Mouse (Mus musculus): ENCODE data around the gene Abca14. TPM values are rescaled to one million over a fixed set of nuclear protein-coding genes. Genes with fewer than 3 reads are reported as not detected.

Gene Abca14
- total and polyA plus RNA-seq, 3 experiments: not detected

DNA sequence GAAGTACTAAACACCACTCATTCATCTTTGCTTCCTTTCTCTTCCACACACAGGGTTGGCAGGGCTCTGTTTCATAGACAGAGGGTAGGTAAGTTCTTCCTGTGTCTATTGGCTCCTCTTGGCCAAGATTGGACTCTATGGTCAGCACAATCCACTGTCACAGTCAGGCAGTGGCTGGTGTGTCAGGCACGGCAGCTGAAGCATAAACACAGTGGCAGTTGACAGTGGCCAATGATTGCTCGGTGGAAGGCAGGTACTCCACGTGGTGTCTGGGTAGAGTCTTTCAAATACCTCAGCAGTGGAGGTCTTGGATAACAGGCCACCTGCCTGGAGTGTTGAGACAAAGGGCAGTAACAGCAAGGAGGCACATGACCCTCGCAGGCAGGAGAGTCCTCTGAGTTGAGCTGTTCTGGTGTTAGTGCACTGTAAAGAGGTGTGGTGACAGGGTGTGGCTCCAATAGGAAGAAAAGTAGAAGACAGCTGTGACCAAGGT is 45.6 kb upstream of the Abca14 start:
- in situ Hi-C loops (cut with MboI; ENCODE audit: low pct_ligation_motif_present, low pct_unique_long_range_greater_than_20kb, low sequenced_read_pairs) (no loop called here), dilution Hi-C loops (cut with MboI; ENCODE audit: extremely low pct_ligation_motif_present, extremely low pct_unique_long_range_greater_than_20kb, low sequenced_read_pairs) (no loop called here)
- no peak for DNase-seq (ENCODE audit: extremely low read depth)
- no peak overlapping the region for H3K27ac ChIP-seq (ENCODE audit: insufficient read depth, low read depth)
- no peaks in the 10 kb centered on the region for H3K4me1 ChIP-seq (ENCODE audit: control insufficient read depth in 1 of 2, insufficient read depth in 2 of 2)
- H3K4me3 ChIP-seq (replicated peaks in 1 of 3; ENCODE audit: low read depth in 2 of 3, low read length in 2 of 3, poor library complexity in 1 of 3): no peak overlapping the region
- TF ChIP-seq HCFC1 (IDR thresholded peaks at IDR 0.05; ENCODE audit: low read depth, low read length) (no peak), ZC3H11A (IDR thresholded peaks at IDR 0.05; ENCODE audit: low read depth, low read length) (no peak), ZNF384 (IDR thresholded peaks at IDR 0.05; ENCODE audit: low read depth, low read length) (no peak), NELFE (IDR thresholded peaks at IDR 0.05; ENCODE audit: low read depth, low read length) (no peak), SMC3 (IDR thresholded peaks at IDR 0.05; ENCODE audit: low read depth, low read length) (no peak), NRF1 (IDR thresholded peaks at IDR 0.05; ENCODE audit: low read depth, low read length) (no peak), MAFK (IDR thresholded peaks at IDR 0.05; ENCODE audit: insufficient replicate concordance, low read length) (no peak), PAX5 (IDR thresholded peaks at IDR 0.05; ENCODE audit: low read length) (no peak), TBP (conservative IDR thresholded peaks at IDR 0.05; ENCODE audit: low read depth, low read length) (no peak), GABPA (IDR thresholded peaks at IDR 0.05; ENCODE audit: insufficient replicate concordance, low read depth, low read length) (no peak), BHLHE40 (IDR thresholded peaks at IDR 0.05; ENCODE audit: low read depth, low read length) (no peak), JUND (conservative IDR thresholded peaks at IDR 0.05; ENCODE audit: low read depth, low read length) (no peak), POLR2AphosphoS2 (IDR thresholded peaks at IDR 0.05; ENCODE audit: low read depth, low read length) (no peak), MAX (IDR thresholded peaks at IDR 0.05; ENCODE audit: low read length) (no peak), UBTF (IDR thresholded peaks at IDR 0.05; ENCODE audit: low read depth, low read length) (no peak), E2F4 (IDR thresholded peaks at IDR 0.05; ENCODE audit: insufficient replicate concordance, low read depth, low read length) (no peak), ETS1 (conservative IDR thresholded peaks at IDR 0.05; ENCODE audit: low read depth, low read length) (no peak)
- H3K9ac ChIP-seq (ENCODE audit: insufficient read depth, low read depth): no peak overlapping the region
- H3K36me3 ChIP-seq (replicated peaks in 1 of 2; ENCODE audit: control insufficient read depth in 1 of 2, insufficient read depth in 1 of 2, low read length in 1 of 2): no peaks in the 10 kb centered on the region
- H3K9me3 ChIP-seq (replicated peaks; ENCODE audit: low read length): peaks cover 12% of the 10 kb centered on the region
- no peaks in the 10 kb centered on the region for H3K79me2 ChIP-seq (replicated peaks; ENCODE audit: control insufficient read depth, extremely low read depth, insufficient read depth, poor library complexity, severe bottlenecking)
- H3K27me3 ChIP-seq (replicated peaks): no peaks in the 10 kb centered on the region
- no peak overlapping the region for H3K4me2 ChIP-seq (ENCODE audit: insufficient read depth, low read depth, poor library complexity, severe bottlenecking)

DNA sequence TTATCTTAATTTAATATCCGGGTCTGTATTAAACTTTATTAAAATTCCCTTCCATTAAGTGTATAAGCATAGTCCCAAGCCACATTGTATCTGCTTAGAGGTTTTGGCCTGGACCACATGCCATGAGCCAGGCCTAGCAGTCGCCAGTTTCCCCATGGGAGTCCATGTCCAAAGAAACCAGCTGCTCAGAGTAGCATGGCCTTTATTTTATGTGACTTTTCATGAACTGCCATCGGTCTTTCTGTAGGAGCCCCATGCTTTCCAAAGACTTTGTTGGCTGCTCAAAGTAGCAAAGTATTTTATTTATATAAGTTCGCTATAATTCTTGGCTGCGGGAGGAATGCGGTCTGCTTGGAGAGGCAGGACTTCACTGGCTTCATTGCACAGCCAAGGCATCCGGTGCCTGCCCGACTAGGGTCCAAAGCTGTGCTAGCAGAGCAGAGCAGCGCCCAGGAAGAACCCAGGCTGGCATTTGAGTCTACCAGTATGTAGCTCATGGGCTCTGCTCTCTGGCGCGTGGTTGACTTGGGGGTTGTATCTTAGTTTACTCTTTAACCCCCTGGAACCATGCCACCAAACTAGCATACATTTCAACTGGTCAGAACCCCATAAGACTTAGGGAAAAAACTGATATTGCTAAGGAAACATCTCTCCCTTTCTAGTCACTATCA is 40.0 kb upstream of the Abca14 start:
- dilution Hi-C loops (cut with MboI; ENCODE audit: extremely low pct_ligation_motif_present, extremely low pct_unique_long_range_greater_than_20kb, low sequenced_read_pairs): no loop called here

More for the DNA sequence above, 40.0 kb upstream of the Abca14 start:
- H3K4me3 ChIP-seq (replicated peaks in 1 of 3; ENCODE audit: low read depth in 2 of 3, low read length in 2 of 3, poor library complexity in 1 of 3): no peak overlapping the region
- TF ChIP-seq ZMIZ1 (IDR thresholded peaks at IDR 0.05; ENCODE audit: low read depth, low read length) (no peak), RCOR1 (conservative IDR thresholded peaks at IDR 0.05; ENCODE audit: low read depth, low read length) (no peak), RAD21 (IDR thresholded peaks at IDR 0.05; ENCODE audit: low read depth, low read length) (no peak), MAFK (IDR thresholded peaks at IDR 0.05; ENCODE audit: insufficient replicate concordance, low read length) (no peak), ZC3H11A (IDR thresholded peaks at IDR 0.05; ENCODE audit: low read depth, low read length) (no peak)
- in situ Hi-C loops (cut with MboI; ENCODE audit: low pct_ligation_motif_present, low pct_unique_long_range_greater_than_20kb, low sequenced_read_pairs): no loop called here
- no peaks in the 10 kb centered on the region for H3K36me3 ChIP-seq (replicated peaks in 1 of 2; ENCODE audit: control insufficient read depth in 1 of 2, insufficient read depth in 1 of 2, low read length in 1 of 2)
- H3K4me2 ChIP-seq (ENCODE audit: insufficient read depth, low read depth, poor library complexity, severe bottlenecking): no peak overlapping the region
- H3K9ac ChIP-seq (ENCODE audit: insufficient read depth, low read depth): no peak overlapping the region
- H3K4me1 ChIP-seq (ENCODE audit: control insufficient read depth in 1 of 2, insufficient read depth in 2 of 2): no peaks in the 10 kb centered on the region
- DNase-seq (ENCODE audit: extremely low read depth): no peak
- no peaks in the 10 kb centered on the region for H3K27me3 ChIP-seq (replicated peaks)
- H3K27ac ChIP-seq (ENCODE audit: insufficient read depth, low read depth): no peak overlapping the region
- H3K79me2 ChIP-seq (replicated peaks; ENCODE audit: control insufficient read depth, extremely low read depth, insufficient read depth, poor library complexity, severe bottlenecking): no peaks in the 10 kb centered on the region
- no peaks in the 10 kb centered on the region for H3K9me3 ChIP-seq (replicated peaks; ENCODE audit: low read length)

All from CH12.LX (cell line).